Mouse (Mus musculus): ENCODE results near the gene Lyst. TPM values are rescaled to one million over a fixed set of nuclear protein-coding genes. Genes with fewer than 3 reads are reported as not detected.

The Lyst gene
- total and polyA plus RNA-seq, 2 experiments from 2014 or later: 1.9 to 6.3 TPM

DNA sequence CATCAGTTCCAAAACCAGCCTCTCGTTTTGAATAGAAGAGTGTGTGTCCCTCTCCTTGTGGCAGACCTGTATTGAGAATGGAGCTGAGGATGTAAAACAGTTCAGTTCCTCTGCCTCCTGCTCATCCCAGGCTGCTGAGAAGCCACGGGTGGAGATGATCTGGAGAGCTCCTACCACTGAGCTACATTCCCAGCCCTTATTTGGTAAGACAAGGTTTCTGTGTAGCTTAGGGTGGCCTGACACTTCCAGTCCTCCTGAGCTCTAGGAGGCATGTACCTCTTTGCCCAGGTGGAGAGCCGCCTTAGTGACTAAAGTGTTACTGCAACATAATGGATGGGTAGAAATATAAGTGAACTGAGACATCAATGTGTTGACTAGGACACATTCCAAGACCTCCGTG, 190.8 kb downstream of the Lyst start:
- H3K4me1 ChIP-seq (ENCODE audit: control insufficient read depth, insufficient read depth): peaks cover 13% of the 10 kb centered on the region
- TF ChIP-seq CTCF (IDR thresholded peaks at IDR 0.05; ENCODE audit: low read depth) (no peak), EP300 (IDR thresholded peaks at IDR 0.05; ENCODE audit: low read depth) (no peak)
- peaks cover 32% of the 10 kb centered on the region for H3K27me3 ChIP-seq (ENCODE audit: control insufficient read depth, insufficient read depth, low read length)
- H3K27ac ChIP-seq (ENCODE audit: low read depth): no peak overlapping the region
- no peak overlapping the region for H3K4me3 ChIP-seq (ENCODE audit: low read depth, low read length)
- H3K9ac ChIP-seq (replicated peaks; ENCODE audit: low read depth, low read length): no peak overlapping the region
- WGBS: 64% methylated on average over 4 of the region's 4 CpGs
- peaks cover 16% of the 10 kb centered on the region for H3K36me3 ChIP-seq (replicated peaks; ENCODE audit: control insufficient read depth, insufficient read depth, low read length)
- H3K9me3 ChIP-seq (replicated peaks; ENCODE audit: control insufficient read depth, low read length): no peaks in the 10 kb centered on the region
- H3K4me2 ChIP-seq (ENCODE audit: low read depth, low read length): no peak overlapping the region
- DNase-seq (ENCODE audit: low spot score): no peak
- no peak for ATAC-seq (ENCODE audit: insufficient read depth, low read depth)

DNA sequence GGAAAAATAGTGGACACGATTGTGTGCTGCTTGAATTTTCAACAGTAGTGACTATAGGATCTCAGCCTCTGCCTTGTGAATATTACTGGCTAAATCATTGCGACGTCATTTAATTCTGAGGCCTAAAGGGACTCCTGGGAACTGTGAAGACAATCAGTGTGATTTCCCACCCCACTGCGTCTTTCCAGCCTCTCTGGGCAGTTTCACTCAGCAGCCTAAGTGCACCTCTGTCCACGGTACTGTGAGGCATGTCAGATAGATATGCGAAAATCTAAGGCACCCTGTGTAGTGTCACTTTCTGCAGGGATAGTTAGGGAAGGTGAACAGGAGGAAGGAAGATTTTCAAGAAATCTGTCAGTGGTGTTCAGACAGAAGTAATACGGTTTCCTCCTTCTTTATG, 193.1 kb downstream of the Lyst start:
- Histone ChIP-seq H3K27me3 (ENCODE audit: control insufficient read depth, insufficient read depth, low read length) (peaks cover 42% of the 10 kb centered on the region), H3K9me3 (replicated peaks; ENCODE audit: control insufficient read depth, low read length) (no peaks in the 10 kb centered on the region), H3K9ac (replicated peaks; ENCODE audit: low read depth, low read length) (no peak overlapping the region), H3K36me3 (replicated peaks; ENCODE audit: control insufficient read depth, insufficient read depth, low read length) (no peaks in the 10 kb centered on the region), H3K27ac (ENCODE audit: low read depth) (no peak overlapping the region), H3K4me1 (ENCODE audit: control insufficient read depth, insufficient read depth) (peaks cover 13% of the 10 kb centered on the region), H3K4me2 (ENCODE audit: low read depth, low read length) (0 out of 2 replicates have a peak overlapping the region, but pooled peaks have one; percentile 89), H3K4me3 (ENCODE audit: low read depth, low read length) (peak overlapping the region; percentile 55; the same call in 1 of the 2 replicates)
- 25% methylated on average over 7 of the region's 7 CpGs for WGBS
- no peak for TF ChIP-seq EP300 (IDR thresholded peaks at IDR 0.05; ENCODE audit: low read depth)
- no peak for TF ChIP-seq CTCF (IDR thresholded peaks at IDR 0.05; ENCODE audit: low read depth)
- ATAC-seq (ENCODE audit: insufficient read depth, low read depth) (no peak), DNase-seq (ENCODE audit: low spot score) (no peak)

DNA sequence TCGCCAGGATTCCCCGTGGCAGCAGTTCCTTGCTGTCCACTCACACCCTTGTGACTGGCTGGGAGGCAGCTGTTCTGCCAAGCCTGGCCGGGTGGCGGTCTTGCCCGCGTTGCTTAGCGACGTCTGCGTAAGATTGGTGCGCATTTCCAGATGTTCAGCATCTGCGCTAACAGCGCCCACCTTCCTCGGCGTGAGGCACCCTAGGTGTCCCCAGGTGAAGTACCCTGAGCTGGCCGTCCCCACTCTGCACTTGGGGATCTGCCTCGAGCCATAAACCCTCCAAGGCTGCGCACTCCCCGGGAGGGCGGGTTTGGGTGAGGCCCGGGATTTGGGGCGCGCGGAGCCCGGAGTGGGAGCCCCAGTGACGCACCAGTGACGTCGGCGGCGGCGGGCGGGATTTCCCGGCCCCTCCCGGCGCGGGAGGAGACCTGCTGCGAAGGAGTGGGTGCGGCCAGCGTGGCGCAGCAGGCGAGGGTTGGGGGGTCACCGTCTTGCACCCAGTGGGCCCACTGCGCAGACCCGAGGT, 193.8 kb downstream of the Lyst start, which contains the start of gene Gng4:
Gene Gng4, plus strand, starts transcription at position 166 of the 526 bp plus-strand sequence.
- Histone ChIP-seq H3K27ac (ENCODE audit: low read depth) (no peak within 1 kb of the TSS), H3K9ac (replicated peaks; ENCODE audit: low read depth, low read length) (no peak within 1 kb of the TSS), H3K4me3 (ENCODE audit: low read depth, low read length) (peak within 1 kb of the TSS; percentile 55), H3K4me2 (ENCODE audit: low read depth, low read length) (peak within 1 kb of the TSS; percentile 89), H3K36me3 (replicated peaks; ENCODE audit: control insufficient read depth, insufficient read depth, low read length) (no peaks in the 10 kb centered on the region), H3K27me3 (ENCODE audit: control insufficient read depth, insufficient read depth, low read length) (peaks cover 42% of the 10 kb centered on the region), H3K4me1 (ENCODE audit: control insufficient read depth, insufficient read depth) (peaks cover 13% of the 10 kb centered on the region), H3K9me3 (replicated peaks; ENCODE audit: control insufficient read depth, low read length) (no peaks in the 10 kb centered on the region)
- WGBS: 1% methylated on average over 43 of the region's 43 CpGs
- TF ChIP-seq EP300 (IDR thresholded peaks at IDR 0.05; ENCODE audit: low read depth) (no peak), CTCF (IDR thresholded peaks at IDR 0.05; ENCODE audit: low read depth) (no peak)
- ATAC-seq (ENCODE audit: insufficient read depth, low read depth): peak; percentile 12; the same call in 1 of the 2 replicates
- no peak for DNase-seq (ENCODE audit: low spot score)

DNA sequence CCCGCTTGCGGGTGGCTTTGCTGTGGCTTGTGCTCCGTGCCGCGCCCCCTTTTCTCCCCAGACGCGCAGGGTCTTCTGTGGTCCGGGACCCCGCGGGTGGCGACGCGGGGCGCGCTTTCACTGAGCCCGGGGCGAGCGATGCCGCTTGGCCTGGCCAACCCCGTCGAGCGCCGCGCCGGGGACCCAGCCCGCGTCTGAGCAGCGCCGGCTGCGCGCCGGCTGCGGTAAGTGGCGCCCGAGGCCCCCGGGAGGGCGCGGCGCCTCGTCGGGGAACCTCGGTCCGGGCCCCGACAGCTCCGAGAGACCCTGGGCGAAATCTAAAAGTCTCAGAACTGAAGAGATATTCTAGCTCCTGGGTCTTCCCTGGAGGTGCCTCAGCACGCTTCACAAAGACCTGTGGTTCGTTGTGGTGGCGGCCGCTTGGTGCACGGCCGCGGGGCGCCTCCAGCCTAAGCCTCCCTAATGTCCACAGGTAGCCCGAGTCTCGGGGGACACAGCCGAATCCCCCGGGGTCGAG, 194.3 kb downstream of the Lyst start:
- ATAC-seq (ENCODE audit: insufficient read depth, low read depth): peak; percentile 39; the same call in 1 of the 2 replicates
- Histone ChIP-seq H3K9ac (replicated peaks; ENCODE audit: low read depth, low read length) (no peak overlapping the region), H3K27ac (ENCODE audit: low read depth) (no peak overlapping the region), H3K4me1 (ENCODE audit: control insufficient read depth, insufficient read depth) (peaks cover 13% of the 10 kb centered on the region), H3K4me3 (ENCODE audit: low read depth, low read length) (peak overlapping the region; percentile 55), H3K27me3 (ENCODE audit: control insufficient read depth, insufficient read depth, low read length) (peaks cover 42% of the 10 kb centered on the region), H3K9me3 (replicated peaks; ENCODE audit: control insufficient read depth, low read length) (no peaks in the 10 kb centered on the region), H3K4me2 (ENCODE audit: low read depth, low read length) (peak overlapping the region; percentile 89), H3K36me3 (replicated peaks; ENCODE audit: control insufficient read depth, insufficient read depth, low read length) (no peaks in the 10 kb centered on the region)
- under 1% methylated on average over 55 of the region's 59 CpGs for WGBS
- DNase-seq (ENCODE audit: low spot score): no peak
- TF ChIP-seq CTCF (IDR thresholded peaks at IDR 0.05; ENCODE audit: low read depth) (no peak), EP300 (IDR thresholded peaks at IDR 0.05; ENCODE audit: low read depth) (no peak)

DNA sequence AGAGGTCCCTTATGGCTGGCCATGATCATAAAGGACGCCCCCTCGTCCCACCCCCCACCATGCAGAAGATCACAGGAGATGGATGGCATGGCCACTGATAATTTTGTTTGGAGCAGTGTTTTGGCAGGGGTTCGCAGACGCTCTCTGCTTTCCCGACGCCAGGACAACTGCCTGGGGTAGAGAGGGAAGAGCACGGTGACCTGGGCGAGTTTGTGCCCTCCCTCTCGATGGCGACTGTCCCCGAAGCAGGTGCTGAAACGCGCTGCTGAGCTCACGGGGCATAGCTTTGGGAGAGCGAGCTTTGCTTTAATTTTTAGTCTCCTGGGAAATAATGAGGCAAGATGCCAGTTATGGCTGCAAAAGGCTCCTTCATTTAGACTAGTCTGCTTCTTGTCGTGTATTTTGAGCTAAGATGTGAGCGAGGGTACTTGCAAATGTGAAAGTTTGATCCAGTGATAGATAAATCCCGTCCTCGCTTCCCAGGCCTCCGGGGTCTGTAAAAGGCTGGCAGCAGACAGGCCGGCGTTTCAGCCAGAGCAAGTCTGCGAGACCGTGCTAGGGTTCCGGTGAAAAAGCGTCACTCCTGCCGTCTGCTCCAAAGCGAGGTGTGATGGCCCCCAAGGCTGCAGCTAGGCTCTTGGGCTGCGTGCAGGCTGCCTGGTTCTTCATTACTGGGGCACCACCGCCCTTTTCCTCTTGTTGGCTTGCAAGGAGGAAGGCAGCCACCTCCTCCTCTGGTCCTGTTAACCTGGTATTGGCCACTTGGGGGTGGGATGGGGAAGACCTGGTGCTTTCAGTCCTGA, 195.0 kb downstream of the Lyst start:
- H3K4me2 ChIP-seq (ENCODE audit: low read depth, low read length): peak overlapping the region; percentile 89
- peaks cover 13% of the 10 kb centered on the region for H3K4me1 ChIP-seq (ENCODE audit: control insufficient read depth, insufficient read depth)
- WGBS: 2% methylated on average over 30 of the region's 30 CpGs
- H3K9me3 ChIP-seq (replicated peaks; ENCODE audit: control insufficient read depth, low read length): no peaks in the 10 kb centered on the region
- TF ChIP-seq CTCF (IDR thresholded peaks at IDR 0.05; ENCODE audit: low read depth): no peak
- H3K36me3 ChIP-seq (replicated peaks; ENCODE audit: control insufficient read depth, insufficient read depth, low read length): no peaks in the 10 kb centered on the region
- H3K27ac ChIP-seq (ENCODE audit: low read depth): no peak overlapping the region
- DNase-seq (ENCODE audit: low spot score) (peak; percentile 39), ATAC-seq (ENCODE audit: insufficient read depth, low read depth) (peak; percentile 75)
- H3K4me3 ChIP-seq (ENCODE audit: low read depth, low read length): peak overlapping the region; percentile 55
- no peak overlapping the region for H3K9ac ChIP-seq (replicated peaks; ENCODE audit: low read depth, low read length)
- peaks cover 42% of the 10 kb centered on the region for H3K27me3 ChIP-seq (ENCODE audit: control insufficient read depth, insufficient read depth, low read length)

Data from heart, postnatal 0 days (tissue).